Comparison of ENCODE assay signal across 8 mouse cellular contexts in the genomic region with DNA sequence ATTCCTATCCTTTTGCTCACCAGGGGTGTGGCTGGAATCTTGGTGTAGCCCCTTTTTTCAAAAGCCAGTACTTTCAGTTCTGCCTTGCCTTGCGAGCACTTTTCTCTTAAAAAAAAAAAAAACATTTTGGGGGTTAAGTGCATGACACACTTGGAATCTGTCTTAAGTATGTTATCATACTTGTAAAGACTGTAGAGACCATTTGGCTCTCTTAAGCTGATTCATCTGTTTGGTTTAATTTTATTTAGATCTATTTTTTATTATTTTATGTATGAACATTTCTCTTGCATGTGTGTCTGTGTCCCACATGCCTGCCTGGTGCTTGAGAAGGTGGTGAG. TPM values are rescaled to one million over a fixed set of nuclear protein-coding genes. Genes with fewer than 3 reads are reported as not detected.
DNase-seq lines count a peak whose midpoint lies in the region; ATAC-seq and TF ChIP-seq lines count a peak whose summit lies in the region.

No protein-coding gene starts in this region.

- H3K4me3 ChIP-seq in heart, postnatal 0 days (ENCODE audit: low read depth, low read length): peak overlapping the region; percentile 68
- H3K4me3 ChIP-seq in hindbrain, embryonic 10.5 days: peak overlapping the region; percentile 58
- peak overlapping the region; percentile 52 for H3K4me3 ChIP-seq in midbrain, embryonic 13.5 days (replicated peaks)

- DNase-seq in heart, postnatal 0 days (ENCODE audit: low spot score): no peak
- no peak for DNase-seq in heart, adult 11 months
- peak; percentile 20 for DNase-seq in MEL-GATA-1-ER (ENCODE audit: extremely low read depth, low read depth)
- DNase-seq in hindbrain, embryonic 10.5 days (ENCODE audit: low spot score): no peak
- no peak for DNase-seq in adrenal gland, adult (ENCODE audit: inconsistent age in 2 of 2, low spot score in 1 of 2)
- DNase-seq in thymus, postnatal 25 days: no peak

- H3K9me3 ChIP-seq in heart, postnatal 0 days (replicated peaks; ENCODE audit: control insufficient read depth, low read length): no peaks in the 10 kb centered on the region
- 0 out of 2 replicates have a peak, but pooled peaks cover 3% of the 10 kb centered on the region for H3K9me3 ChIP-seq in hindbrain, embryonic 10.5 days
- no peaks in the 10 kb centered on the region for H3K9me3 ChIP-seq in midbrain, embryonic 13.5 days

- H3K27me3 ChIP-seq in heart, postnatal 0 days (ENCODE audit: control insufficient read depth, insufficient read depth, low read length): no peaks in the 10 kb centered on the region
- H3K27me3 ChIP-seq in hindbrain, embryonic 10.5 days (ENCODE audit: insufficient read depth, poor library complexity, severe bottlenecking): no peaks in the 10 kb centered on the region
- no peaks in the 10 kb centered on the region for H3K27me3 ChIP-seq in midbrain, embryonic 13.5 days

- H3K4me2 ChIP-seq in heart, postnatal 0 days (ENCODE audit: low read depth, low read length): peak overlapping the region; percentile 60
- peak overlapping the region; percentile 55 for H3K4me2 ChIP-seq in midbrain, embryonic 13.5 days (replicated peaks)

- no peak for TF ChIP-seq CTCF in heart, postnatal 0 days (IDR thresholded peaks at IDR 0.05; ENCODE audit: low read depth)

- peak overlapping the region; percentile 79 for H3K9ac ChIP-seq in heart, postnatal 0 days (replicated peaks; ENCODE audit: low read depth, low read length)
- peak overlapping the region; percentile 66 for H3K9ac ChIP-seq in midbrain, embryonic 13.5 days (replicated peaks)

- WGBS in heart, postnatal 0 days: 13% methylated on average over 1 of the region's 1 CpGs
- 52% methylated on average over 1 of the region's 1 CpGs for WGBS in hindbrain, embryonic 10.5 days
- 56% methylated on average over 1 of the region's 1 CpGs for WGBS in midbrain, embryonic 13.5 days

- TF ChIP-seq EP300 in heart, postnatal 0 days (IDR thresholded peaks at IDR 0.05; ENCODE audit: low read depth): 0 out of 2 replicates have a peak, but pooled peaks have one; percentile 9

- no peaks in the 10 kb centered on the region for H3K4me1 ChIP-seq in heart, postnatal 0 days (ENCODE audit: control insufficient read depth, insufficient read depth)
- no peaks in the 10 kb centered on the region for H3K4me1 ChIP-seq in hindbrain, embryonic 10.5 days (replicated peaks)
- H3K4me1 ChIP-seq in midbrain, embryonic 13.5 days (replicated peaks): no peaks in the 10 kb centered on the region

- peak overlapping the region; percentile 91; the same call in 1 of the 2 replicates for H3K27ac ChIP-seq in heart, postnatal 0 days (ENCODE audit: low read depth)
- no peak overlapping the region for H3K27ac ChIP-seq in hindbrain, embryonic 10.5 days
- no peak overlapping the region for H3K27ac ChIP-seq in midbrain, embryonic 13.5 days

- ATAC-seq in heart, postnatal 0 days (ENCODE audit: insufficient read depth, low read depth): no peak
- ATAC-seq in midbrain, embryonic 13.5 days: no peak
- no peak for ATAC-seq in cerebellum, adult (ENCODE audit: insufficient number of reproducible peaks, low FRiP score, low TSS enrichment)

- H3K36me3 ChIP-seq in heart, postnatal 0 days (replicated peaks; ENCODE audit: control insufficient read depth, insufficient read depth, low read length): no peaks in the 10 kb centered on the region
- no peaks in the 10 kb centered on the region for H3K36me3 ChIP-seq in hindbrain, embryonic 10.5 days
- H3K36me3 ChIP-seq in midbrain, embryonic 13.5 days: no peaks in the 10 kb centered on the region

RNA-seq across cellular contexts. Expression of gene Acot9, which starts 0.6 kb away (rescaled TPM):
- total RNA-seq in heart, postnatal 0 days (2014; rRNA removed; ENCODE audit: low replicate concordance): 28.1 and 36.3 TPM in 2 replicates
- 41.1 and 44.2 TPM in 2 replicates for polyA plus RNA-seq in heart, postnatal 0 days (2015; fragmentation: Nextera tagmentation; extraction: Ambion mirVana)
- polyA plus RNA-seq in hindbrain, embryonic 10.5 days (2016; fragmentation: Nextera tagmentation; extraction: Ambion mirVana): 19.4 and 23.7 TPM in 2 replicates
- 31.2 and 35.6 TPM in 2 replicates for polyA plus RNA-seq in midbrain, embryonic 13.5 days (2015; fragmentation: Nextera tagmentation; extraction: Ambion mirVana)

RNA-seq across cellular contexts. Expression of gene Sat1, which starts 46.6 kb away (rescaled TPM):
- 28.4 and 57.5 TPM in 2 replicates for total RNA-seq in heart, postnatal 0 days (2014; rRNA removed; ENCODE audit: low replicate concordance)
- 99.7 and 102 TPM in 2 replicates for polyA plus RNA-seq in heart, postnatal 0 days (2015; fragmentation: Nextera tagmentation; extraction: Ambion mirVana)
- 88.0 and 89.5 TPM in 2 replicates for polyA plus RNA-seq in hindbrain, embryonic 10.5 days (2016; fragmentation: Nextera tagmentation; extraction: Ambion mirVana)
- 70.8 and 72.8 TPM in 2 replicates for polyA plus RNA-seq in midbrain, embryonic 13.5 days (2015; fragmentation: Nextera tagmentation; extraction: Ambion mirVana)
